Mouse (Mus musculus) left cerebral cortex, adult 8-10 months (tissue): ENCODE results near the gene Mtr. TPM values are rescaled to one million over a fixed set of nuclear protein-coding genes. Genes with fewer than 3 reads are reported as not detected.
A peak's percentile ranks its signal among the peaks of the same experiment; 100 is the strongest.

Experiments
- DNase-seq, 2 experiments: peaks; one replicate each; pipeline ENCODE4 v3.0.0; 2022; ENCODE audit warnings: low spot score in 2 of 2
- total RNA-seq, 4 experiments: library from RNA; stranded (reverse); gene quantifications; 2 replicates each; pipeline ENCODE4 v1.2.4; 2022

Gene Mtr
- total RNA-seq, 4 experiments from 2014 or later = 15.6 to 17.4 (median 16.6) TPM

DNA sequence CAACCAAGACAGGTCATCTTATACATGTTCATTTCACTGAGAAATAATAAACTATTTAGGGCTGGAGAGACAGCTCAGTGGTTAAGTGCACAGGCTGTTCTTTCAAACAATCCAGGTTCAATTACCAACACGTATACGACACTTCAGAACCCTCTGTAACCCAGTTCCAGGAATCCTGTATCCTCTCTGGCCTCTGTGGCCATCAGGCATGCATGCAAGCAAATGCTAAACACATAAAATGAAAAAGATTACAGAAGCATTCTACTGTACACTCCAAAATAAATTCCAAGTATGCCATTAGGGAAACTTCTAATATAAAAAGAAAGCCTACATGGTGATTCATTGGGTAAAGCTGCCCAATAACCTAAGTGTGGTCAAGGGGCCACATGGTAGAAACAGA lies 12.0 kb downstream of the Mtr start:
- DNase-seq = no peak

DNA sequence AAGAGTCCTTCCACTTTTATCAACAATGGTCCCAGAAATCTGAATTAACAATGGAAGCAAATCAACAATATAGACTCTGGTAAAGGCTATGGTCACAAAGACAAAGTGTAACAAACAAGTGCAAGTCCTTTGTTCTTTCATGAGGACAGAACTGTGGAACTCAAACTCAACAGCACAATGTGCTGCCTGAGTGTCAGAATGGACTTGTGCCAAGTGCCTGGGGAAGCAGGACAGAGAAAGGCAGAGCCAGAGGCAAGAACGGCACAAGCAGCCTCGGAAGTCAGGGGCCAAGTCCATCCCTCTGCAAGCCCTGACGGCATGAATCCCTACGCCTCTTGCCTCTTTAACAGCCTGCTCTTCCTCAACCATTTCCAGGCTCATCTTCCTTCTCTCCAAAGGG lies 13.9 kb downstream of the Mtr start:
- no peak for DNase-seq

DNA sequence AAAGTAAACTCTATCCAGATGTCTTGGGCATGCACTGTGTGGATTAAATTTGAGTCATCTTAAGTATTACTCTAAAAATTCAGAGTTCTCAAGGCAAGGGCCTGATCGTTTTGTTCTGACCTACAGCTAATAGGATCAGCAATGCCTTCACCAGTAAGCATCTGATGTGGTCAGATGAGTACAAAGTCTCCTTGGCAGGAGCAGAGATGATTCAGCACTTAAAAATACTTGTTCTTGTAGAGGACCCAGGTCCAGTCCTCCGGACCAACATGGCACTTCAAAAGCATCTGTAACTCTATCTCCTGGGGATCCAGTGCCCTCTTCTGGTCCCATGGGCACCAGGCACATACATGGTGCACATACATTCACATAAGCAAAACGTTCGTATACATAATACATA lies 25.8 kb downstream of the Mtr start:
- DNase-seq = no peak

DNA sequence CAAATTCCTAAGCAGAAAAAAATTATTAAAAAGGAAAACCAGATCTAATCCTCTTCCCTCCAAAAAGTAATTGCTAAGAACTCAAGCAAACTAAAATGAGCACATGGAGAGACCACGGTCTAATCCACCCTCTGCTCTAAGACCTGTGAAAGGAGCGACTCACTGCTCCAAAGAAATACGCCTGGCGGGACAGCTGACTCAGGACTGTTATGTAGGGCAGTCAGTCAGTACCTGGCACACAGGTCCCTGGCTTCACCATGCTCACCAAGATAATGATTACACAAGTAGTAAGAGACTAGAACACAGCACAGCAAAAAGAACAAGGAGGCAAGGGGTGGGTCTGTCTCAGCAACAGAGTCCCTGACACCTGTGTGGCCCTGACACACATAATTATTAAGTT lies 29.7 kb downstream of the Mtr start:
- DNase-seq = no peak

DNA sequence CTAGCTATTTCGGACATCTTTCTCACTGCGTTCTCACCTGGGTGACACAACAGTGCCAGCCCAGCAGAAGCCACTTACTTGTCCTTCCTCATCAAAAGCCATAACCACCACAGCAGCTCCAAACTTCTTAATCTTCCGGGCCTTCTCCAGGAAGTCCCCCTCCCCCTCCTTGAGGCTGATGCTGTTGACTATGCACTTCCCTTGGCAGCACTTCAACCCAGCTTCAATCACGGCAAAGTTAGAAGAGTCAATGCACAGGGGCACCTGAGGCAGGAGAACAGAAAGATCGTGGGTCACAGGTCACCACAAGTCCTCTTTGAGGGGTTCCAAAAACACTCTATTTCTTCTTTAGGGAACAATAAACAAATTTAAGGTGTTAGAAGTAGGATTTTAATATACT lies 30.3 kb downstream of the Mtr start:
- no peak for DNase-seq

DNA sequence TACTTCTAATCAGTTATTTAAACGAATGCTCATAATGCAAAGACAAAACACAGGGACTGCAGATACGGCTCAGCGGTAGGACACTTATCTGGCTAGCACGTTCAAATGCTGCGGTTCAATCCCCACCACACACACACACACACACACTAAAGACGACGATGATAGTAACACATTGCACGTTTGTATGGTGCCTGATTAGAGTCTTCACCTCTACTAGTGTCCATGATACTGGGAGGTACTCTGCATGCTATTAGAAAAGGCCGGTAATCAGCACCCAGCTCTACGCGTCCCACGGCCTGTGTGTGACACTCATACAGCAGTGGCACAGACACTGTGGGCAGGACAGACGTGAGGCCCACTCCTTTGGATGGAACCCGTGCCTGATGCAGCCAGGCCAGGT lies 39.3 kb downstream of the Mtr start:
- DNase-seq = no peak

DNA sequence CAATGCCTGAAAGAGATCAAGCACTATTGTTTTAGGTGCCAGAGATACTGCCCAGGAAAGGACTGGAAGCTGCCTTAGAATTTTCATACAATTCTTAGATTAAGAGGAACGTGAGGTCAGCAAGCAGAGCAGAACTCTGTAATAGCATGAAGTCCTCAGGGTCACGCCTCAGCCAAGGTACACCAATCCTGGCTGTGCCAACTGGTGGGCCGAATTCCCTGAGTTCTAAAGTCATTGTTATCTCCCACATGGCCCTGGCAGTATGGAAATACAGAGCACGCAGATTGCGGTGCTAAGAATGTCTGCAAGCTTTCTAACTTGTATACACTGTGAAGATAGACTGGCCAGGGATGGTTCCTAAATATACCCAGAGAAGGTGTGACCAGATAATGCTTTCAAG lies 43.0 kb downstream of the Mtr start:
- DNase-seq = no peak

DNA sequence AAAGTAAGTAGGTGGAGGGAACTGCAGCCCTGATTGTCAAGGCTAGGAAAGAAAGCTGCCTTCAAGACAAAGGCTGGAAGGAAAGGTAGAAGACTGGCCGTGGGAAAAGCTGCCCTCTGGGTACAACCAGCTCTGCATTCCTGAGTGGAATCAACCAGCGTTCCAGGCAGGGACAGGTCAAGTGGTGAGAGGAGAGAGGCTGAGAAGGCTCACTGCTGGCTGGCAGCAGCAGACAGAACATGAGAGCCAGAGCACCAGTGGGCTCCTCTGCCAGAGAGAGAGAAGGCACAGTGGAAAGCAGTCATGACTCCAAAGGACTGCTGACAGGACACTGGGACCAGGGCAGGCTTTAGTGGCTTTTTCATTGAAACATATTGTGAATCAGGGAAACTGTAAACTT lies 46.9 kb downstream of the Mtr start:
- DNase-seq = no peak

DNA sequence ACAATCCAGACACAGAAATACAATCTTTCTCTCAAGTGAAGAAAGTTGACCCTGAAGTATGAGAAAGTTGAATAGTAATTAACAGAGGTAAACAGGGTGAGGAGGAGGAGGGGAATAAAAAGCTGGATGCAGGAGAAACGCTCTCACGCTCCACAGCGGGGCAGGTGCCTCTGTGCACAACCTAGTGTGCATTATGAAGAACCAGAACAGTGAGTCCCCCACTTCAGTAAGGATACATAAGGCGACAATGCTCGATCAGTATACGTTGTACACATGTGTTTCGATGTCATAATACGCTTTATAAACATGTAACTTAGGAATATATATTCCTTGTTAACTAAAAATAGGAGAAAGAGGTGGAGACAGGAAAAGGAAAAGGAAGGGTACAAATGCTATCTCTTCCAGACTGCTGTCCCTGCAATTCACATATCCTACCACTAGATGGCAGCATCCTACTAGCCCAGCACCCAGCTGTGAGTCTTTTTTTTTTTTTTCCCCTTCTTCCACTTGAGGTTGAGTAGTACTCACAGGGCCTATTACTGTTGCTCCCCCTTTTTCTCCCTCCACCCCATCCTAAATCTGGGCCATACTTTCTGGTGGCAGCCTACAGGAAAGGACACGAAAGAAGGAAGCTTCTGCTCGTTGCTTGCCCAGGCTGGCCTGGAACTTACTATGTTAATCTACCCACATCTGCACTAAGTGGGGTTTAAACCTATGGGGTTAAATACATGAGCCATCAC lies 47.7 kb downstream of the Mtr start:
- DNase-seq = no peak

DNA sequence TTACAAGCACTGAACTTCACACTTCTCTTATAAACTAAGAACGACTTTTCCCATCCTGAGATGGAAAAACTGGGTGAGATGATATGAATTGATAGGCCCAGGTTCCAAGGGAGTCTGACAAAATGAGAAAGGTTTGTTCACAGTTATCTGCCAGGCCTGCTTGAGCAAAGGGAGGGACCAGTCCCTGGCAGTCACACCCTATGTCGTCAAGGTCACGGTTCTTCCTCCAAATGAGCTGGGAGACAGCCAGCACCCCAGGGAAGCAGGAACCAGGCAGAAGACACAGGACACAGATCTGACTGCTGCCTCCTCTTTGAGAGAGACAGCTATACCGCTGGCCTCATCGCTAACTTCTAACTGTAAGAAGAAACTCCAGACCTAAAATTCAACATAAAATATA lies 57.5 kb downstream of the Mtr start:
- DNase-seq = no peak

DNA sequence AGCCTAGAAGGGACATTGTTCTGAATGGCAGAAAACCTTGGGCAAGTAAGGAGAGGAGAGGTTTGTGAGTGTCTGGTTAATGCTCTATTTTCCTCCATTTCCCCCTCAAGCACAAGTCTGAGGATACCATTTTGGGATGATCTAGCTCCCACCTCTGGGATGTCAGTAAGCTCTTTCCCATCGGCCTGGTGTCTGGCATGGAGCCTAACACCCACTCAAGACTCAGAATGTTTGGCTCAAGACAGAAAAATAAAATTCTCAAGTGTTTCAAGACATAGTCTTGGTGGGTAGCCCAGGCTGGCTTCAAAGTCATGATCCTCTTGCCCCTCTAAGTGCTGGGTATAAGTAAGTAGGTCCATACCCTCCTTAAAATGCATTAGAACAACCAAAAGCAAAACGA lies 59.4 kb downstream of the Mtr start:
- DNase-seq = no peak

DNA sequence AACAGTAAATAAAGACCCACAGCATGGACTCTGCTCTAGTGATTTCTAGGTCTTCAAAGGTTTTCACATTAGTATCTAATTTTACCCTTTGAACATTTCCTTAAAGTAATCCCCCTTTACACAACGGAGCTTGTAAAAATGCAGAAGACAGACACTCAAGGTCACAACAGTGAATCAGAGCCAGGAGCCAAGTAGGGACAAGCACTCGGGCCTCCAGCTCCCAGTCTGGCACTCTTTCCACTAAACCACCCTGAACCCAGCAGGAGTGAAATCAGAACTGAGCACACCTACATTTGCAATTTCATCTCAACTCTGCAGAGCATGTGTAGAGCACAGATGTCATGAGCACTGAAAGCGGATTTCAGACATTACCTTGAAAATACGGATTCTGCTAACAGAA lies 61.1 kb downstream of the Mtr start:
- no peak for DNase-seq

DNA sequence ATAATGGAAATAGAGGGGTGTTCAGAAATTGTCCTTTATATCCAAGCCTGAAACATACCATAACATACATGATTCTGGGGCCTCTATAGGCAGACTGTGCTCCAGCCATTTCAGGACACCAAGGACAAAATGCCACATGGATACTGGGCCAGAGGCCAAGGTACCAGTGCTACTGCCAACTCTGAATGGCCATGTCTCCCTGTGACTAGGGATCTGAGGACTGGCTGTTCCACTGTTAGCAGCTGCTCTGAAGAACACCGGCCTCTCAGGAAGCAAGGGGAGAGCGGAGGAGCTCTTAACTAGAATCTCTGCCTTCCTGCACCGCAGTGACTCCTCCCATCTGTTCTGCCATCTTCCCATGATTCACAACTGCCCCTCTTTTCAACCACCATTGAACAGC lies 61.9 kb downstream of the Mtr start:
- no peak for DNase-seq

DNA sequence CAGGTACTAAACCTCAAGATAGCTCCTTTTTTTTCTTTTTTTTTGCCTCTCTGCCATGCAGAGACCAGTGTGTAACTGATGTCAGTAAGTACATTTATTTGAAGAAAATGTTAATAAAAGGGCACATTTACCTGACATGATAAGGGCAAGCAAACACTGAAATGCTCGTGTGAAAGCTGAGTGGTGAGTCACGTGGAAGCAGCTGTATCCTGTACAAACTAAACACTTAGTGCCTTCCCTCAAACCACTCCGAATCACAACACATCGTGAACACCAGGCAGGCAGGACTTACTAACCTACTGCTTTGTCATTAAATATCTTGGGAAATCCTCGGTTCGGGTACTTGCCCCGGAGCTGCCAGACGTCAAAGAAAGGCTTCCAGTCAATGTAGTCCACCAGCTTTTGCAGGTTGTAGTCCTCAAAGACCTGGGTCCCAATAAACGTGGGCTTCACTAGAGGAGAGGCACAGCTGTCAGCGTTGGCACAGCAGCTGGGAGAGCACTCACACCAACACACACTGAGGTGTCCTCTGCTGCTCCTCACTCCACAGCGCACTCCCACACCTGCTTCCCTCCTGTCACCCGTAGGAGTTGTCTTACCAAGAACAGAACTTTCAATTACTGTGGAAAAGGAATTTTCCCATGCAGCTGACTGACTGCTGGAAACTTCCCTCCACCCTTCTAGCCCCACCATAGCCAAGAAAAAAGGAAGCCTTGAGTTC lies 62.8 kb downstream of the Mtr start:
- peak; percentile 34 to 81 for DNase-seq

DNA sequence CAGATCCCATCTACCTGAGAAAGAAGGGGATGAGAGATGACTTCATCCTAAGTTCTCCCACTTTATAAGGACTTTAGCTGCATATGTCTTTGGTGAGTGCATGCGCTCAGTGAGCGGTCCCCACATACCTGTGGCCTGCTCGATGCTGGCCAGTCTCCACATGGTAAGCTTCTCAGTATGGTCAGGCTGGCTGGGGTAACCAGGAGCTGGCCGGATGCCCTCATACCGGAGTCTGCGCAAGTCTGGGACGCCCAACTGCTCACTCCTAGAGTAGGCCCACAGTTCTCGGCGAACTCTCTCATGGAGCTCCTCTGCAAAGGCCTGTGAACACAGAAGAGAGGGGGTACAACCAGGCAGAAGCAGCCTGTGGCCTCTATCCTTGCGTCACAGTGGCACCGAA lies 68.7 kb downstream of the Mtr start:
- DNase-seq = no peak

DNA sequence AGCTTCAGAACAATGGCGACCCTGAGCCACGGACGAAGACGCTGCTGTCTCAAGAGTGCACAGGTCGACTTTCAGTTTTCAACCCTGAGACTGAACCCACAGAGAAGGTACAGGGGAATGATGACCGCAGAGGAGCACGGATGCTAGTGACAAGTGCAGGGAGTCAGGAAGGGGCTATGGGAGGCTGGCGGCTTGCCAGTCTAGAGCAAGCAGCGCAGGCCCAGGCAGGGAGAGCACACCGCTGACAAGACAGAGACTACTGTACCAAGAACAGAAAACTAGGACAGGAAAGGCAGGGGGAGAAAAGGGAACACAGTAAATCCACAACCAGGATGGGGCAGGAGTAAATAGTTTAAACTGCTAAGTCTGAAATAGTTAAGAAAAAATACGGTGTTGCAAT lies 69.1 kb downstream of the Mtr start:
- no peak for DNase-seq

DNA sequence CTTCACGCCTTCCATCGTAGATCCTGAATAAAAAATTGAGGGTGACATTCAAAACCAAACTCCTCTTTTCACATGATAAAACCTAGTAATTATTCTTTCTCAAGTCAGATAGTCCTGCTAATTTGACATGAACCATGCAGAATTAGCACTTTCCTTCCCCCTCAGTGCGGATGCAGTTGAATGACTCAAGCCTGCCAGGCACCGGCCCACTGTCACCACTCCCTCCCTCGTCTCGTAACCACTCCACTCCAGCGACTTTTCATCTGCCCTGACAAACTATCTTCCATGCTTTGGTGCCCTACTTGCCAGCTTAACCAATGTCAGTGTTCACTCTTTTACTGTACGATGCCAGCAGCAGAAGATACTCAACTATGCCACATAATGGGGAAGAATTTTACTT lies 78.4 kb downstream of the Mtr start:
- no peak for DNase-seq

DNA sequence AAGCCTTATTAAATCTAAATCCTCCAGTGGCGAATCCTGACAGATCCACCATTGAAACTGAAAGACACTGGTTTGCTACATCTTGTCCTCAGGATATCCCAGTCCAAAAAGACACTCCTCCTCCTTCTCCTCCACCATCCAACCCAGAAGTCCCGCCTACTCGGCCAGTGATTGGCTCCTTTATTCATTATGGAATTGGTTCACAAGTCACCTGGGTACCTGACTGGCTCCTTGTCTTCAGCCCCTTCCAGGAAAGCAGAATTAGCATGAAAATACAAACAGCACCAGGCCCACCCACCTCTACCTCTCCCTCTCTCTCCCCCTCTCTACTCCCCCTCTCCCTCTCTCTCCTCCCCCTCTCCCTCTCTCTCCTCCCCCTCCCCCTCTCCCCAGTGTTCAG lies 81.2 kb downstream of the Mtr start:
- no peak for DNase-seq

DNA sequence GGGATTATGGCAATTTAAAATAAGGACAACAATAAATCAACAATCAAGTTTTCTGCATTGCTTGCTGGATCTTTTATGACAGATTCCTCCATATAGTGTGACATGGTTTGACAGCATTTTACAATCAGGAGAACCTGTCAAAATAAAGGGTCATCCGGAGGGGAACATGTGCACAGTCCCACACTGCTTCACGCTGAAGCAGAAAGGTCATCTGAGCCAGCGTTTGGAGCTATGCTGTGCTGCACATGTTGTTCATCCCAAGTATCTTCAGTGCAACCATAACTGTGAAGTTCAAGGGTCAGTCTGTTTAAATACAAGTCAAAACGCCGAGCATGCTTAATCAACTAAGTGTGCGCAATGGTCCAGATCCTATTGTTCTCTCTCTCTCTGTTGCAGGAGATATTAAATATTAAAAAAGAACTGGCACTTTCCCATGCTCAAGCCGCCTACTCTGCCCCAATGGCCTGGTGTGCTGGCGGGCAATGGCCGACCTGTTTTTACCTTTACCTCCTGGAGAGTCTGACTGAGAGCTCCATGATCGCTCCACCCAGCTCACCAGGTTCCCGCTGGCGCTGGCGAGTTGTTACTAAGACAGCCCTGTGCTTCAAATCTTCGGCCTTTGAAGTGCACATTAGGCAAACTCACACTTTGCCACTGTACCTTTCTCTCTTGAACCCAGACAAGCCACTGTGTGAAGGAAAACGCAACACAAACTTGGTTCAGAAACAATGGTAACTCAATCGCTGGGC lies 81.8 kb downstream of the Mtr start:
- no peak for DNase-seq

DNA sequence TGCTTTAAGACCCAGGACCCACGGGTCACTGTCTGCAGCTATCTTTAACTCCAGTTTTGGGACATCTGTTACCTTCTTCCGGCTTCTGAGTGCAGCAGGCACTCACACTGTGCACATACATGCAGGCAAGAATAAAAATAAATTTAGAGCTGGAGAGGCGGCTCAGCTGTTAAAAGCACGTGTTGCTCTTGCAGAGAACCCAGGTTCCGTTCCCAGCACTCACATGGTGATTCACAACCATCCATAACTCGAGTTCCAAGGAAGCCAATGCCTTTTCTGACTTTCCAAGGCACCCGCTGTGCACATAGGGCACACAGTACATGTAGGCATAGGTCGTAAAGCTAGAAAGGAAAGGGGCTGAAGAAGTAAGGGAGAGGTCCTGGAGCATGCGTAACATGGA lies 90.6 kb downstream of the Mtr start:
- DNase-seq = no peak

DNA sequence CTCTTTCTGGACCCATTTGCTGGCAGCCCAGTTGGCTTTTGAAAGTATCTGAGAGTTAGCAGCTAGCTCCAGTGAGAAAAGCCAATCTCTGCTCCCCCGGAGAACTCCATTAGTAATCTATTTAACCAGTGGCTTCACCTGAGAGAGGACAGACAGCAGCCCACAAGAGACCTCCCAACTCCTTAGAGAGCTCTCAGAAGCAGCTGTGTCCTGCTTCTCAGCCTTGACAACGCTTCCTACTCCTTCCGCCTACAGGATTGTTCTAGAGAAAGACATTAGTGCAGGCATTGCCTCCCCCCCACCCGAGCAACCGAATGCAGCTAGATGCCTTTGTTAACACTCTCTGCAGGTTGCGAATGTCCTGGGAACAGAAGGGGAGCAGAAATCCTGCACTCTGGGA lies 91.5 kb downstream of the Mtr start:
- peak; percentile 21 to 72 for DNase-seq

DNA sequence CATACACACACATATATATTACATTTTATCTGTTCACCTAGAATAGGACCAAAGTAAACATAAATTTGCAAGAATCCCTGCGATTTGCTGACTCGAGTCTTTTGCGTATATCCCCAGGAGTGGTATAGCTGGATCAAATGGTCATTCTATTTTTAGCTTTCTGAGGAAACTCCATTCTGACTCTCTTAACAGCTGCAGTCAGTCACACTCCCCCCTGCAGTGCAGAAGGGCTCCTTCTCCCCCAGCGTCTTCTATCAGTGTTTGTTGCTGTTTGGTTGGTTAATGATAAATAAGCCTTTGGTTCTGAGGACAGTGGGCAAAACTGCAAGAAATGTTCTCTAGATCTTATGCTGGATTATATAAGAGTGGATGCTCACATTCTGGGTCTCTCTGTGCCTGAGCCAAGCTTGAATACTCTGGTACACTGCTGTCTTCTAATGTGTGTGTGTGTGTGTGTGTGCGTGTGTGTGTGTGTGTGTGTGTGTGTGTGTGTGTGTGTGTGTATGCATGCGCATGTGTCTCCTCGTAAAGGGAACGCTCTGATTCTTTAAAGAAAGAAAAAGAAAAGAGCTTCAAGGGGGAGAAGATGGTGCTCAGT lies 92.4 kb downstream of the Mtr start:
- no peak for DNase-seq
